In genomic region chr6:91473805-91474440, GRCm38 (mm10) we compare ENCODE assay signal across 8 mouse cellular contexts. TPM values are rescaled to one million over a fixed set of nuclear protein-coding genes. Genes with fewer than 3 reads are reported as not detected.
DNase-seq lines count a peak whose midpoint lies in the region; ATAC-seq and TF ChIP-seq lines count a peak whose summit lies in the region.

No protein-coding gene starts in this region.

- H3K4me1 ChIP-seq in limb, embryonic 14.5 days (ENCODE audit: control insufficient read depth, insufficient read depth, low read length) = peaks cover 17% of the 10 kb centered on the region
- H3K4me1 ChIP-seq in neural tube, embryonic 14.5 days (ENCODE audit: control insufficient read depth, insufficient read depth, low read length) = peaks cover 17% of the 10 kb centered on the region

- H3K36me3 ChIP-seq in limb, embryonic 14.5 days (ENCODE audit: control insufficient read depth, insufficient read depth, low read length) = peaks cover 24% of the 10 kb centered on the region
- H3K36me3 ChIP-seq in neural tube, embryonic 14.5 days (ENCODE audit: control insufficient read depth, insufficient read depth, low read length) = peaks cover 12% of the 10 kb centered on the region

- 0 out of 2 replicates have a peak, but pooled peaks have one; percentile 21 for TF ChIP-seq POLR2A in limb, embryonic 14.5 days (IDR thresholded peaks at IDR 0.05; ENCODE audit: borderline replicate concordance, extremely low read depth, insufficient read depth, insufficient read length)

- H3K9ac ChIP-seq in limb, embryonic 14.5 days (ENCODE audit: low read depth, low read length, severe bottlenecking) = peak overlapping the region; percentile 73
- H3K9ac ChIP-seq in neural tube, embryonic 14.5 days (replicated peaks; ENCODE audit: low read depth, low read length) = peak overlapping the region; percentile 68

- under 1% methylated on average over 26 of the region's 27 CpGs for WGBS in limb, embryonic 14.5 days
- WGBS in neural tube, embryonic 14.5 days = under 1% methylated on average over 27 of the region's 27 CpGs

- H3K4me3 ChIP-seq in limb, embryonic 14.5 days (replicated peaks; ENCODE audit: low read length) = peak overlapping the region; percentile 64
- H3K4me3 ChIP-seq in neural tube, embryonic 14.5 days (ENCODE audit: low read depth, low read length) = peak overlapping the region; percentile 82

- peak overlapping the region; percentile 74 for H3K4me2 ChIP-seq in limb, embryonic 14.5 days (replicated peaks; ENCODE audit: low read depth, low read length, severe bottlenecking)
- H3K4me2 ChIP-seq in neural tube, embryonic 14.5 days (ENCODE audit: low read depth, low read length) = peak overlapping the region; percentile 81

- H3K27me3 ChIP-seq in limb, embryonic 14.5 days (ENCODE audit: control insufficient read depth, insufficient read depth, low read length) = no peaks in the 10 kb centered on the region
- no peaks in the 10 kb centered on the region for H3K27me3 ChIP-seq in neural tube, embryonic 14.5 days (ENCODE audit: control insufficient read depth, insufficient read depth, low read length)

- DNase-seq in cerebellum, adult 11-12 months = peak; percentile 54
- no peak for DNase-seq in cerebellum, postnatal 36 days
- peak; percentile 26 for DNase-seq in limb, embryonic 14.5 days (ENCODE audit: low spot score)
- DNase-seq in left cerebral cortex, postnatal 4 days = no peak

- no peaks in the 10 kb centered on the region for H3K9me3 ChIP-seq in limb, embryonic 14.5 days (ENCODE audit: control insufficient read depth, low read length)
- no peaks in the 10 kb centered on the region for H3K9me3 ChIP-seq in neural tube, embryonic 14.5 days (ENCODE audit: control insufficient read depth, low read length)

- ATAC-seq in CD4-positive, CD25-positive, alpha-beta regulatory T cell, adult 4 months = peak; percentile 13
- peak; percentile 40 for ATAC-seq in erythroid progenitor cell, adult 5-6 weeks (replicated peaks; ENCODE audit: low FRiP score, poor library complexity, severe bottlenecking)
- peak; percentile 35 for ATAC-seq in limb, embryonic 14.5 days (ENCODE audit: low FRiP score, low read depth)
- peak; percentile 67 for ATAC-seq in neural tube, embryonic 14.5 days (ENCODE audit: low read depth)
- ATAC-seq in cerebellum, adult (ENCODE audit: insufficient number of reproducible peaks, low FRiP score, low TSS enrichment) = no peak

- peak overlapping the region; percentile 52; the same call in 1 of the 2 replicates for H3K27ac ChIP-seq in limb, embryonic 14.5 days (replicated peaks; ENCODE audit: low read depth, low read length)
- peak overlapping the region; percentile 22; the same call in 1 of the 2 replicates for H3K27ac ChIP-seq in neural tube, embryonic 14.5 days (ENCODE audit: low read depth, low read length)

- intact Hi-C loops in left cerebral cortex, postnatal 4 days (cut with DNase I) = no loop called here

RNA-seq across cellular contexts. Expression of gene Tmem43, which starts 0.4 kb away (rescaled TPM):
- 10 to 100 TPM; 62.2 to 99.3 TPM for polyA plus RNA-seq in CD4-positive, CD25-positive, alpha-beta regulatory T cell, adult 4 months (2017; shearing (Covaris generic))
- 6.7 and 6.8 TPM in 2 replicates for total RNA-seq in erythroid progenitor cell, adult 5-6 weeks (2015; ENCODE audit: low replicate concordance)
- total RNA-seq in erythroid progenitor cell, adult 5-6 weeks (2017; ENCODE audit: low replicate concordance) = 6.3 and 19.0 TPM in 2 replicates
- polyA plus RNA-seq in limb, embryonic 14.5 days (2012; rRNA removed) = 60.3 and 70.0 TPM in 2 replicates
- polyA plus RNA-seq in limb, embryonic 14.5 days (2014; fragmentation: Nextera tagmentation; extraction: Ambion mirVana) = 64.8 and 65.7 TPM in 2 replicates
- 37.6 and 43.6 TPM in 2 replicates for polyA plus RNA-seq in neural tube, embryonic 14.5 days (2014; fragmentation: Nextera tagmentation; extraction: Ambion mirVana)
- 10 to 100 TPM; 38.5 to 46.8 TPM for total RNA-seq in left cerebral cortex, postnatal 4 days (2021)

RNA-seq across cellular contexts. Expression of gene Chchd4, which starts 0.6 kb away (rescaled TPM):
- 10 to 100 TPM; 10.5 to 11.4 TPM for polyA plus RNA-seq in CD4-positive, CD25-positive, alpha-beta regulatory T cell, adult 4 months (2017; shearing (Covaris generic))
- total RNA-seq in erythroid progenitor cell, adult 5-6 weeks (2015; ENCODE audit: low replicate concordance) = 2.9 and 4.0 TPM in 2 replicates
- 2.3 and 3.0 TPM in 2 replicates for total RNA-seq in erythroid progenitor cell, adult 5-6 weeks (2017; ENCODE audit: low replicate concordance)
- polyA plus RNA-seq in limb, embryonic 14.5 days (2012; rRNA removed) = 8.2 and 9.3 TPM in 2 replicates
- polyA plus RNA-seq in limb, embryonic 14.5 days (2014; fragmentation: Nextera tagmentation; extraction: Ambion mirVana) = 22.0 and 23.4 TPM in 2 replicates
- 40.6 and 45.1 TPM in 2 replicates for polyA plus RNA-seq in neural tube, embryonic 14.5 days (2014; fragmentation: Nextera tagmentation; extraction: Ambion mirVana)
- 10 to 100 TPM; 18.8 to 21.5 TPM for total RNA-seq in left cerebral cortex, postnatal 4 days (2021)

RNA-seq across cellular contexts. Expression of gene Xpc, which starts 41.8 kb away (rescaled TPM):
- polyA plus RNA-seq in CD4-positive, CD25-positive, alpha-beta regulatory T cell, adult 4 months (2017; shearing (Covaris generic)) = 10 to 100 TPM; 13.4 to 18.2 TPM
- 3.2 and 5.4 TPM in 2 replicates for total RNA-seq in erythroid progenitor cell, adult 5-6 weeks (2015; ENCODE audit: low replicate concordance)
- total RNA-seq in erythroid progenitor cell, adult 5-6 weeks (2017; ENCODE audit: low replicate concordance) = 4.7 and 6.4 TPM in 2 replicates
- polyA plus RNA-seq in limb, embryonic 14.5 days (2012; rRNA removed) = 10.1 and 11.6 TPM in 2 replicates
- 14.2 and 16.7 TPM in 2 replicates for polyA plus RNA-seq in limb, embryonic 14.5 days (2014; fragmentation: Nextera tagmentation; extraction: Ambion mirVana)
- 16.9 and 20.5 TPM in 2 replicates for polyA plus RNA-seq in neural tube, embryonic 14.5 days (2014; fragmentation: Nextera tagmentation; extraction: Ambion mirVana)
- total RNA-seq in left cerebral cortex, postnatal 4 days (2021) = 10 to 100 TPM; 13.1 to 14.1 TPM

RNA-seq across cellular contexts. Expression of gene Lsm3, which starts 41.8 kb away (rescaled TPM):
- polyA plus RNA-seq in CD4-positive, CD25-positive, alpha-beta regulatory T cell, adult 4 months (2017; shearing (Covaris generic)) = 100 to 1,000 TPM; 129 to 140 TPM
- 92.6 and 97.3 TPM in 2 replicates for total RNA-seq in erythroid progenitor cell, adult 5-6 weeks (2015; ENCODE audit: low replicate concordance)
- total RNA-seq in erythroid progenitor cell, adult 5-6 weeks (2017; ENCODE audit: low replicate concordance) = 114 and 121 TPM in 2 replicates
- 105 and 137 TPM in 2 replicates for polyA plus RNA-seq in limb, embryonic 14.5 days (2012; rRNA removed)
- polyA plus RNA-seq in limb, embryonic 14.5 days (2014; fragmentation: Nextera tagmentation; extraction: Ambion mirVana) = 229 and 253 TPM in 2 replicates
- polyA plus RNA-seq in neural tube, embryonic 14.5 days (2014; fragmentation: Nextera tagmentation; extraction: Ambion mirVana) = 149 and 172 TPM in 2 replicates
- 10 to 100 TPM; 54.4 to 62.2 TPM for total RNA-seq in left cerebral cortex, postnatal 4 days (2021)

Comparison
In these comparisons a context has a peak if more than half of its experiments do, and no peak if none do; other contexts are left out.
1. DNase-seq: peak in cerebellum, adult 11-12 months (single experiment) and limb, embryonic 14.5 days (single experiment); none in cerebellum, postnatal 36 days (0 of 2) and left cerebral cortex, postnatal 4 days (single experiment).